Mouse (Mus musculus) hindbrain, embryonic 15.5 days (tissue): ENCODE measurements at regions not wholly inside any gene's neighbourhood (a gene's known extent, or its start where the extent isn't known, plus 50 kb on each side); places are given as distances from the start of the nearest gene placed in this dataset.

Experiments
- ATAC-seq: fragments of 200-750 bp; cut with Nextera tagmentation; 2 replicates; pipeline ENCODE4 v1.8.0; 2017; ENCODE audit warnings: low read depth, moderate number of reproducible peaks, moderate TSS enrichment; ENCODE audit not compliant: low FRiP score
- H3K27ac ChIP-seq: fragments of 300-500 bp; sonication (generic); replicated peaks from 2 replicates; pipeline ENCODE4 v1.5.1; 2015; ENCODE audit warnings: mild to moderate bottlenecking, inconsistent platforms
- H3K27me3 ChIP-seq: fragments of 300-500 bp; sonication (generic); 2 replicates; pipeline ENCODE4 v1.6.1; 2015; ENCODE audit warnings: control low read depth, inconsistent platforms
- H3K36me3 ChIP-seq: fragments of 300-500 bp; sonication (generic); 2 replicates; pipeline ENCODE4 v1.6.1; 2015; ENCODE audit warnings: control low read depth, inconsistent platforms
- H3K4me1 ChIP-seq: fragments of 300-500 bp; sonication (generic); replicated peaks from 2 replicates; pipeline ENCODE4 v1.6.1; 2015; ENCODE audit warnings: control low read depth, inconsistent platforms
- H3K4me2 ChIP-seq: fragments of 300-500 bp; sonication (generic); 2 replicates; pipeline ENCODE4 v1.6.1; 2015; ENCODE audit warnings: moderate library complexity, mild to moderate bottlenecking, inconsistent platforms
- H3K4me3 ChIP-seq: fragments of 300-500 bp; sonication (generic); 2 replicates; pipeline ENCODE4 v1.5.1; 2015; ENCODE audit warnings: mild to moderate bottlenecking, inconsistent platforms
- H3K9ac ChIP-seq: fragments of 300-500 bp; sonication (generic); 2 replicates; pipeline ENCODE4 v1.6.1; 2015; ENCODE audit warnings: inconsistent platforms
- H3K9me3 ChIP-seq: fragments of 300-500 bp; sonication (generic); 2 replicates; pipeline ENCODE4 v1.6.1; 2016; ENCODE audit warnings: control low read depth, inconsistent platforms
- WGBS: fragments of 180-500 bp; shearing (Covaris S2); methylation state at CpG from one replicate; pipeline ENCODE4 v1.1.7; 2015; 5-methylcytosine and 5-hydroxymethylcytosine counted together

- Histone ChIP-seq H3K27ac (no peak overlapping the region), H3K9me3 (no peaks in the 10 kb centered on the region), H3K36me3 (no peaks in the 10 kb centered on the region), H3K4me1 (no peaks in the 10 kb centered on the region), H3K9ac (no peak overlapping the region), H3K27me3 (no peaks in the 10 kb centered on the region), H3K4me3 (no peak overlapping the region), H3K4me2 (no peak overlapping the region)
- 66% methylated on average over 12 of the region's 12 CpGs for WGBS
- no peak for ATAC-seq
Measured at GRCm38 (mm10) chr7:82972214-82973006, 105.3 kb downstream of the Mex3b start.

DNA sequence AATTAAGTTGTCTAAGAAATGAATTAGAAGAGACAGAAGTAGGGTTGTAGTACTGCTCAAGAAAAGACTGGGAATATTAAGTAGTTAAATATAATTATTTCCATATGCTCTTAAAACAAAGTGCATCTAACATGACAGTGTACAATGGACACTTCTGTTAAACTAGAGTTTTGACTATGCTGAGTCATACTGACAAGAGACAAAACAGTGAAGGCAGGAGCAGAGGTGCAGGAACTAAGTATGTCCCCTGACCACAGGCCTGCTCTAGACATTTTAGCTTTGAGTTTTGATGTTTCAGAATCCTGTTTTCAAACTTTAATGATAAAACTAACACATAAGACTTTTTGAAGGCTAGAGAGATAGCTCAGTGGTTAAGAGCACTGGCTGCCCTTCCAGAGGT lies 123.6 kb downstream of the Mex3b start:
- Histone ChIP-seq H3K4me2 (no peak overlapping the region), H3K36me3 (no peaks in the 10 kb centered on the region), H3K27ac (no peak overlapping the region), H3K27me3 (no peaks in the 10 kb centered on the region), H3K4me1 (no peaks in the 10 kb centered on the region), H3K9me3 (no peaks in the 10 kb centered on the region), H3K9ac (no peak overlapping the region), H3K4me3 (no peak overlapping the region)
- ATAC-seq = no peak

- no peak overlapping the region for H3K4me3 ChIP-seq
- no peaks in the 10 kb centered on the region for H3K9me3 ChIP-seq
- no peak overlapping the region for H3K4me2 ChIP-seq
- no peak overlapping the region for H3K9ac ChIP-seq
- no peak for ATAC-seq
- no peaks in the 10 kb centered on the region for H3K27me3 ChIP-seq
- no peak overlapping the region for H3K27ac ChIP-seq
- no peaks in the 10 kb centered on the region for H3K4me1 ChIP-seq
- 88% methylated on average over 5 of the region's 5 CpGs for WGBS
- no peaks in the 10 kb centered on the region for H3K36me3 ChIP-seq
Measured at GRCm38 (mm10) chr7:82993136-82993535, 126.0 kb downstream of the Mex3b start.

GRCm38 (mm10) chr7:82998848-82999247 lies 131.7 kb downstream of the Mex3b start:
- Histone ChIP-seq H3K9me3 (no peaks in the 10 kb centered on the region), H3K9ac (no peak overlapping the region), H3K4me2 (no peak overlapping the region), H3K27ac (no peak overlapping the region), H3K4me3 (no peak overlapping the region), H3K4me1 (no peaks in the 10 kb centered on the region), H3K27me3 (no peaks in the 10 kb centered on the region), H3K36me3 (no peaks in the 10 kb centered on the region)
- WGBS = 87% methylated on average over 2 of the region's 2 CpGs
- ATAC-seq = no peak

DNA sequence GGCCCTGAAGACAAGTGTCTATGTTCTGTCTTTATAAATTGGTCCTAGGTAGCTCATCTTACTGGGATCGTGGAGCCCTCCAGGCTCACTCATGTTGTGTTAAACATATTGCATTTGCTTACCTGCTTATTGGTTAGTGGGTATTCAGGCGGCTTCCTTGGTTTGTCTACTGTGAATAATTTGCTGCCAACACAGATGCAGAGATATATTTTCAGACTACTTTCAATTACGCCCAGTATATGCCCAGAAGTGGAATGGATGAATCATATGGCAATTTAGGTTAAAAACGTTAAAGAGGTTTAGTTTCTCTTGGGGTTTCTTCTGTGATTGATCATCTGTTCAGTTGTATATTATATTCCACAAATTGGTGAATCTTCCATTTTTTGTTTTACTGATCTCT lies 140.4 kb downstream of the Mex3b start:
- Histone ChIP-seq H3K4me1 (no peaks in the 10 kb centered on the region), H3K4me2 (no peak overlapping the region), H3K4me3 (no peak overlapping the region), H3K36me3 (no peaks in the 10 kb centered on the region), H3K9ac (no peak overlapping the region), H3K27me3 (no peaks in the 10 kb centered on the region), H3K27ac (no peak overlapping the region), H3K9me3 (no peaks in the 10 kb centered on the region)
- 83% methylated on average over 4 of the region's 4 CpGs for WGBS
- ATAC-seq = no peak

GRCm38 (mm10) chr7:83012145-83012544 lies 145.0 kb downstream of the Mex3b start:
- Histone ChIP-seq H3K27ac (no peak overlapping the region), H3K4me1 (peaks cover 12% of the 10 kb centered on the region), H3K4me2 (no peak overlapping the region), H3K9ac (no peak overlapping the region), H3K9me3 (no peaks in the 10 kb centered on the region), H3K36me3 (no peaks in the 10 kb centered on the region), H3K27me3 (no peaks in the 10 kb centered on the region), H3K4me3 (no peak overlapping the region)
- ATAC-seq = no peak
- WGBS = 81% methylated on average over 2 of the region's 2 CpGs

- no peaks in the 10 kb centered on the region for H3K9me3 ChIP-seq
- peaks cover 12% of the 10 kb centered on the region for H3K4me1 ChIP-seq
- H3K27ac ChIP-seq = 0 out of 2 replicates have a peak overlapping the region, but pooled peaks have one; percentile 4
- 0 out of 2 replicates have a peak, but pooled peaks have one; percentile 19 for ATAC-seq
- H3K4me2 ChIP-seq = no peak overlapping the region
- WGBS = 22% methylated on average over 7 of the region's 7 CpGs
- no peaks in the 10 kb centered on the region for H3K36me3 ChIP-seq
- no peak overlapping the region for H3K9ac ChIP-seq
- no peak overlapping the region for H3K4me3 ChIP-seq
- H3K27me3 ChIP-seq = no peaks in the 10 kb centered on the region
Measured at GRCm38 (mm10) chr7:83014725-83015690, 147.9 kb downstream of the Mex3b start.

DNA sequence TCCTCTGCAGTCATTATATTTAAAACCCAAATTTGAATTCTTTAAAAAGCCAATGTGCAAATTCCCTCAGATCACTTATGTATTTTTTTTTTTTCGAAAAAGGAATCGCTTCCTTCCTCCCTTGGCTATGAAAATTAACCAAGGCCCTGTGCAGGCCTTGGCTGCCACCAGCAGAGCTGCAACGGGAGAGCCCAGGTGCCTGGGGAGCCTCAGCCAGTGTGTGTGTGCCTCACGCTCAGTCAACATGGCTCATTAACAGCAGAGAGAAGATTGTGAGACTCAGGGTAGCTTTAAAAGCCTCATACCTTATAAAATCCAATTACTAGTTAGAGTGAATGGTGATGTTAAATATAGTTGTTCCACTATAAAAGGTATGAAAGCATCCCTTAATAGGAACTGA lies 148.6 kb downstream of the Mex3b start:
- WGBS = 19% methylated on average over 4 of the region's 4 CpGs
- H3K27ac ChIP-seq = no peak overlapping the region

GRCm38 (mm10) chr7:83016566-83016965 lies 149.4 kb downstream of the Mex3b start:
- Histone ChIP-seq H3K27me3 (no peaks in the 10 kb centered on the region), H3K9me3 (no peaks in the 10 kb centered on the region), H3K4me1 (peaks cover 12% of the 10 kb centered on the region), H3K36me3 (no peaks in the 10 kb centered on the region), H3K9ac (no peak overlapping the region), H3K4me3 (no peak overlapping the region), H3K27ac (no peak overlapping the region), H3K4me2 (no peak overlapping the region)
- WGBS = 67% methylated on average over 4 of the region's 4 CpGs
- no peak for ATAC-seq

More for the DNA sequence above, 148.6 kb downstream of the Mex3b start:
- Histone ChIP-seq H3K36me3 (no peaks in the 10 kb centered on the region), H3K27me3 (no peaks in the 10 kb centered on the region), H3K4me1 (peaks cover 12% of the 10 kb centered on the region), H3K4me3 (no peak overlapping the region), H3K9me3 (no peaks in the 10 kb centered on the region), H3K9ac (no peak overlapping the region), H3K4me2 (no peak overlapping the region)
- ATAC-seq = no peak

DNA sequence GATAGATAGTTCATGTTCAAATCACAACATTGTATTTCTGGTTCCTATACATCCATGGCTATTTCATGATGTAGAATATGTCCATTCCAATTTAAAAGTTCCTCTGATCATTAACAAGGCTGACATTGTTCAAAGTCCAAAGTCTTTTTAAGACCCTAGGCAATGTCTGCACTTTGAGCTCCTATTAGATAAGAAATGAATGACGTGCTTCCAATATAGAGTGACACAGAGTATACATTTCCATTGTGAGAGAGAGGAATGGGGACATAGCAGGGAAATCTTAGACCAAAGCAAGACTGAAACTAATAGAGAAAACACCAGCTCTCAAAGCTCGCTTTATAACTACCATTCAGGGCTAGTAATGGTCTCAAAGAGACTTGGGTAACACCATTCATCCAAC lies 153.5 kb downstream of the Mex3b start:
- no peaks in the 10 kb centered on the region for H3K36me3 ChIP-seq
- no peak overlapping the region for H3K27ac ChIP-seq
- no peaks in the 10 kb centered on the region for H3K9me3 ChIP-seq
- H3K27me3 ChIP-seq = no peaks in the 10 kb centered on the region
- no peak overlapping the region for H3K4me2 ChIP-seq
- peaks cover 6% of the 10 kb centered on the region; the same call in 1 of the 2 replicates for H3K4me1 ChIP-seq
- WGBS = 94% methylated on average over 2 of the region's 2 CpGs
- no peak for ATAC-seq
- no peak overlapping the region for H3K9ac ChIP-seq
- H3K4me3 ChIP-seq = no peak overlapping the region

DNA sequence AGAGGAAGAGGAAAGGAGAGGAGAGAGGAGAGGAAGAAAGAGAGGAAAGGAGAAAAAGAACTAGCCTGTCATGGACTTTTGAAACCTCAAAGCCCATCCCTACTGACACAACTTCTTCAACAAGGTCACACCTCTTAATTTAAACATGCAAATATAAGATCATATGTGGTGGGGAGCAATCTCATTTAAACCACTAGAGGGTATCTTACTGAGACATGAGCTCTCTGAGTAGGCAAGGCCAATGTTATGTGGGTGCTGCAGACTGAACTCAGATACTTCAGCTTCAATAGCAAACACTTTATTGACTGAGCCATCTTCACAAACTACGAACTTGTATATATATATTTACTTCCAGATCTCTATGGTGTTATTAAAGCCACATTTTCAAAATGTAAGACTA lies 156.9 kb downstream of the Mex3b start:
- no peaks in the 10 kb centered on the region for H3K4me1 ChIP-seq
- no peaks in the 10 kb centered on the region for H3K27me3 ChIP-seq
- no peak overlapping the region for H3K27ac ChIP-seq
- ATAC-seq = no peak
- 92% methylated on average over 1 of the region's 1 CpGs for WGBS
- H3K9me3 ChIP-seq = no peaks in the 10 kb centered on the region
- H3K4me3 ChIP-seq = no peak overlapping the region
- H3K4me2 ChIP-seq = no peak overlapping the region
- no peaks in the 10 kb centered on the region for H3K36me3 ChIP-seq
- H3K9ac ChIP-seq = no peak overlapping the region

GRCm38 (mm10) chr7:83031101-83031500 lies 164.0 kb downstream of the Mex3b start:
- ATAC-seq = no peak
- Histone ChIP-seq H3K4me1 (no peaks in the 10 kb centered on the region), H3K27ac (no peak overlapping the region), H3K36me3 (no peaks in the 10 kb centered on the region), H3K9ac (no peak overlapping the region), H3K9me3 (no peaks in the 10 kb centered on the region), H3K4me2 (no peak overlapping the region), H3K27me3 (no peaks in the 10 kb centered on the region), H3K4me3 (no peak overlapping the region)
- 75% methylated on average over 2 of the region's 2 CpGs for WGBS
